Mouse (Mus musculus) T-helper 2 cell (primary cell): ENCODE data around the gene Gab2.

Experiments used
- in situ Hi-C: fragments of 300-600 bp; cut with MboI, MseI; formaldehyde crosslinking; loops from one replicate; pipeline ENCODE4 v1.15.1; 2025; ENCODE audit warnings: high pct_unique_total_duplicates

Gab2 gene

DNA sequence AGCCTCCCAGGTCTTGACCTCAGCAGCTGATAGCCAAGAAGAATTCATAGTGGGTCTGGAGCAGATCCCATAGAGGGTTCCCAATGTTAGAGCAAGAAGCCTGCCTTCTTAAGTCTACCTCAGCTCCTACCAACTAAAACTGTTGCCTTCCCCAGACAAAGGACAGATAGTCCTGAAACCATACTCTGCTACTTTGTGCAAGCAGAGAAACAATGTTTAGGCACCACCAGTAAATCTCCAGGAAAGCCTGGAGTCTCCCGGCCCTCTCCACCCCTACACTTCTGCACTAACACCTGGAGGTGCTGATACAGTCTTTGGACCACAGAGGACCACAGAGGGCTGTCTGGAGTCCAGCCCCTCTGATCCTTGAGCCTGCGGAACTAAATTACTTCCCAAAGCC is 263.3 kb downstream of the Gab2 start:
- in situ Hi-C loops: no loop called here

- in situ Hi-C loops: no loop called here
Observed at GRCm38 (mm10) chr7:97345229-97345871, 264.0 kb downstream of the Gab2 start.

DNA sequence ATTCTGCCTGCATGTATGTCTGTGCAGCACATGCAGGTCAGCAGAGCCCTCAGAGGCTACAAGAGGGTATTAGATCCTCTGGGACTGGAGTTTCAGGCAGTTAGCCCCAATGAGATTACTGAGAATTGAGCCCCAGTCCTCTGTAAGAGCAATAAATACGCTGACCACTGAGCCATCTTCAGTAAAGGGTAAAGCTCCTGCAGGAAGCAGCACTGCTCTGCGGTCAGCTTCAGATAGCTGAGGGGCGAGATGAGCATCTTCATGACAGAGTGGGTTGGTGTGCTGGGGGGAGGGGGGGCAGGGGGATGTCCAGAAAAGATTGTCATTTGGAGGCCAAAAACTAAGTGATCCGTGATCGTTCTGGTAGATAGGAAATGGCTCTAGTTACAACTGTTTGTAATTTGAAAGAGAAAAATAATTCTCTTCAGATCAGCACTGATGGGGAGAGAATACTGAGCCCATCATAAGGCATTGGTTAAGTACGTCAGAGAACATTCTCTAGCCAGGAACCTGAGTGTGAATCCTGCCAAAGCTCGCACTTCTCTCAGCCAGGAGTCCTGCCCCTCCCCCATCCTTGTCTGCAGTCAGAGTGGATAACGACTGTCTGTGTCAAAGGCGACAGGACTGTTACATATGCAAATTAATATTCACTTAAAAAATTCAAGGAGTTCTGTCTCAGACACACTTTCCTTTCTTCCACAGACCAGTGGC is 264.9 kb downstream of the Gab2 start:
- in situ Hi-C loops: no loop called here

- in situ Hi-C loops: no loop called here
Observed at GRCm38 (mm10) chr7:97346822-97347166, 265.4 kb downstream of the Gab2 start.

DNA sequence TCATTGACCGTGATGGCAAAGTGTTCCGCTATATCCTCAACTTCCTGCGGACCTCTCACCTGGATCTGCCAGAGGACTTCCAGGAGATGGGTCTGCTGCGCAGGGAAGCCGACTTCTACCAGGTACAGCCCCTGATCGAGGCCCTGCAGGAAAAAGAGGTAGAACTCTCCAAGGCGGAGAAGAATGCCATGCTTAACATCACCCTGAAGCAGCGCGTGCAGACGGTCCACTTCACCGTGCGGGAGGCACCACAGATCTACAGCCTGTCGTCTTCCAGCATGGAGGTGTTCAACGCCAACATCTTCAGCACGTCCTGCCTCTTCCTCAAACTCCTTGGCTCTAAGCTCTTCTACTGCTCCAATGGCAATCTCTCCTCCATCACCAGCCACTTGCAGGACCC is 266.1 kb downstream of the Gab2 start:
- in situ Hi-C loops: no loop called here

GRCm38 (mm10) chr7:97348318-97348717 is 266.9 kb downstream of the Gab2 start:
- in situ Hi-C loops: no loop called here

DNA sequence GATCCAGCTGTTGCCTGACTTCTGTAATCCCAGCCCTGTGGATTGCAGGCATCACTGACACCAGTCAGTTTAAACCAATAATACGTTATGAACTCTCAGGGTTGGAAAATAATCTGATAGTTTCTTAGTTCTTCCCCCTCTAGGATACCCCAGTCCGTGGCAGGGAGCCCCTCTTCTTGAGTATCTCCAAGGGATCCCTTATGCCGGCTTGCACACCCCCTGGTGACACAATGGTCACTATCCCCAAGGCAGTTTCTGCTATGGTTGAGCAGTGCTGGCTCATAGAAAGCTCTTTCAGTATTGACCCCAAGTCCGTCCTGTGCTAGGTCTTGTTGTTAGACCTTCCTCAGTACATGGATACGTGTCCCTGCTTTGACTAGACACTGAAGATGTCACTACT is 267.4 kb downstream of the Gab2 start:
- in situ Hi-C loops: no loop called here

DNA sequence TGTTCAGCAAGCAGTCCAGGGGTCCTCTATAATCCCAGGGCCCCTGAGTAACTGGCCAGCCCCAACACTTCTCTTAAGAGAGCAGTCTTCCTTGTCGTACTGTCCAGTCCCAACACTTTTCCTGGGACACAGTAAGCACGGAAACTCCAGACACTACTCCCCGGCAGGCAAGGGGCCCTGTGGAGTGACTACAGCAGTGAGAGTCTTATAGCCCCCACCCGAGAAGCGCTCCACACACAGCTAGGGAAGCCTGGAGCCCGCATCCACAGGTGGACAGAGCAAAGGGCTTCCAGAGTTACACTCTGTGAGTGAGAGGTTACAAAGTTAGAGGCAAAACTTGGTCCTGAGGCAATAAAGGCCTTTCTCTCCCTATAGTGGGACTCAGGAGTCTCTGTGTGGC is 268.1 kb downstream of the Gab2 start:
- in situ Hi-C loops: no loop called here

DNA sequence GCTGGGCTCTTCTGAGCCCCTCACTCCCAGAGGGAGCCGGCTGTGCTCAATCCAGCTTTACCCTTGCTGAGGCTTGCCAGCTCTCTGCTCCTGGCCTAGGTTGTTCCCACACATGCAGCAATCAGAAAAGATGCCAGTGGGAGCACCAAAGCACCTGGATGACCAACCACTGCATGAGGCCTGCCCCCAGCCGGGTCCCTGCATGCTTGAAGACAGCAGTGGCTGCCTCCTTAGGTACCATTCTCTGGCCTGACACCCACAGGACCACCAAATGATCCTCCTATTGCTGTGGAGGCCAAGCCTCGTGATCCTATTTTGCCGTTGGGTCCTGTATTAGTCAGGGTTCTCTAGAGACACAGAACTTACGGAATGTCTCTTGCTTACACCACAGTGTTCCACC is 269.5 kb downstream of the Gab2 start:
- in situ Hi-C loops: no loop called here

DNA sequence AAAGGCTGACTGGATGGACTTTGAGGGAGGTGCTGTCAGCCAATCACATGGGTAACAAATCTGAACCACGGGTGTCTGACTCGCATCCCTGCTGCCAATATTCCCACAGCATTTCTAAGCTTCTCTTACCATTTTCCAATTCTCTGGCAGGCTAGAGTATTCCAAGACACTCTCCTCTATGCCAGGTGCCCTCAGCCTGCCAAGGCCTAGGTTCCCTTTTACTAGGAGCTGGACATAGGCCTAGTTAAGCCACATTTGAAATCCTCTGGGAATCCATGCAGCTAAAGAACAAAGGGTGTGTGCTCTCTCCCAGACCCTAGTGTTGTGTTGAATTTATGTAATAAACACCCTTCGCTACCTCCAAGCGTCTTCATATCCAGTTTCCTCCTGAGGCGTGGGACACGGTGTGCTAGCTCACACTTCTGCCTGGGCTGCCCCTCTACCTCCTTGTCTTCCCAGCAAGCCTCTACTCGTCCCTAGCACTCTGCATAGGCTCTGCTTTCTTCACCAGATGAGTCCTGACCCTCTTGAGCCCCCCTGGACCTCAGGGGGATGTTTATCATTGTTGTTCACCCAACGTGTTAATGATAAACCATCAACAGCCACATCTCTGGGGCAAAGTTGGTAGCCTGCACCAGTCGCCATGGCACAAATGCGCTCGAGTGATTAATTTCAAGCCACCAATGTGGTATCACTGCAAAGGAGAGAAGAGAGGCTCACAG is 270.6 kb downstream of the Gab2 start:
- in situ Hi-C loops: no loop called here

- in situ Hi-C loops: no loop called here
Observed at GRCm38 (mm10) chr7:97353356-97353755, 272.0 kb downstream of the Gab2 start.

GRCm38 (mm10) chr7:97355068-97355841 is 273.9 kb downstream of the Gab2 start:
- in situ Hi-C loops: no loop called here

DNA sequence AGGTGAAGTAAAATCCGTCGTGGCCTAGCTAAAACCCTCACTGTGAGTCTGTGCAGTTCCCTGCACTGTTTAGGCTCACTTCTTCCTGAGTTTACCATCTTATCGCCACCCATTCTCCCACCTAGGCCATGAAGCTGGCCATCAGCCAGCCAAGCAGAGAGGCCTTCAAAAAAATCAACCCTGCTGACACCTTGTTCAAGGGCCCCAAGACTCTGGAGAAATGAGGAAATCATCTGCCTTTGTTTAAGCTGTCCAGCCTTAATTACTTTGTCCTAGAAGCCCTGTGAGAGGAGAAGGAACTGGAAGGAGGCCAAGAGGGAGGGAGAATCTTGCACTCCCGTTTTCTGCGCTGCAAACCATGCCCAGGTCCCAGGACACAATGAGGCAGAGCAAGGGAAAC is 274.9 kb downstream of the Gab2 start:
- in situ Hi-C loops: no loop called here

GRCm38 (mm10) chr7:97356875-97357276 is 275.5 kb downstream of the Gab2 start:
- in situ Hi-C loops: no loop called here

GRCm38 (mm10) chr7:97357840-97358239 is 276.5 kb downstream of the Gab2 start:
- in situ Hi-C loops: no loop called here

DNA sequence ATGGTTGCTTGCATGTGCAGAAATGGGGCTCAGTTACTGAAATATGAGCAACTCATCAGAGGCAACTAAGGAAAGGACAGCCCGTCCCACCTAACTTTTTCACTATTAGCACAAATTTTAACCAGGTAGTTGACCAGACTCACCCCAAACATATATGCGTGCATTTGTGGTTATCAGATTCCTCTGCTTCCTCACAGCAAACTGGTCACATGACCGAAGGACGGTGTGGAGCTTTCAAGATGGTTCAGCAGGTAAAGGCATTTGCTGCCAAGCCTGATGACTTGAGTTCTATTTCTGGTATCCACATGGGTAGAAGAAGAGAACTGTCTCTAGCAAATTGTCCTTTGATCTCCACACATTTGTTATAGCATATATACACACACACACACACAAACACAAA is 277.0 kb downstream of the Gab2 start:
- in situ Hi-C loops: no loop called here
